Mouse (Mus musculus) stomach, postnatal 0 days (tissue): ENCODE data around the gene Dna2. TPM values are rescaled to one million over a fixed set of nuclear protein-coding genes. Genes with fewer than 3 reads are reported as not detected.

ENCODE experiments used
- ATAC-seq: fragments of 200-750 bp; cut with Nextera tagmentation; 2 replicates; pipeline ENCODE4 v1.8.0; 2017; ENCODE audit not compliant: low FRiP score, low TSS enrichment
- DNase-seq: peaks from one replicate; pipeline ENCODE4 v3.0.0-alpha.2; 2016; ENCODE audit warnings: low spot score
- H3K27ac ChIP-seq: fragments of 300-500 bp; sonication (generic); replicated peaks from 2 replicates; pipeline ENCODE4 v1.5.1; 2014; ENCODE audit warnings: mild to moderate bottlenecking, control low read depth
- H3K27me3 ChIP-seq: fragments of 300-500 bp; sonication (generic); 2 replicates; pipeline ENCODE4 v1.6.1; 2014; ENCODE audit warnings: low read length; ENCODE audit not compliant: control insufficient read depth, insufficient read depth
- H3K36me3 ChIP-seq: fragments of 300-500 bp; sonication (generic); 2 replicates; pipeline ENCODE4 v1.6.1; 2014; ENCODE audit warnings: low read length, mixed read lengths; ENCODE audit not compliant: control insufficient read depth, insufficient read depth
- H3K4me1 ChIP-seq: fragments of 300-500 bp; sonication (generic); replicated peaks from 2 replicates; pipeline ENCODE4 v1.6.1; 2014; ENCODE audit warnings: antibody characterized with exemption; ENCODE audit not compliant: control insufficient read depth, insufficient read depth
- H3K4me2 ChIP-seq: fragments of 300-500 bp; sonication (generic); replicated peaks from 2 replicates; pipeline ENCODE4 v1.6.1; 2014; ENCODE audit warnings: low read depth, mild to moderate bottlenecking, control low read depth, moderate library complexity
- H3K4me3 ChIP-seq: fragments of 300-500 bp; sonication (generic); 2 replicates; pipeline ENCODE4 v1.5.1; 2014; ENCODE audit warnings: low read depth, low read length, control low read depth
- H3K9ac ChIP-seq: fragments of 300-500 bp; sonication (generic); 2 replicates; pipeline ENCODE4 v1.6.1; 2014; ENCODE audit warnings: mild to moderate bottlenecking, low read length, control low read depth, mixed read lengths
- H3K9me3 ChIP-seq: fragments of 300-500 bp; sonication (generic); 2 replicates; pipeline ENCODE4 v1.6.1; 2016; ENCODE audit warnings: low read length; ENCODE audit not compliant: control insufficient read depth
- CTCF ChIP-seq: IDR thresholded peaks from 2 replicates; pipeline ENCODE4 v1.5.1; 2016; ENCODE audit warnings: antibody characterized with exemption, low read depth, mild to moderate bottlenecking, moderate library complexity
- EP300 ChIP-seq: optimal IDR thresholded peaks from 2 replicates; pipeline ENCODE3; 2016; ENCODE audit warnings: antibody characterized with exemption
- WGBS: fragments of 180-500 bp; shearing (Covaris S2); extraction: QIAGEN DNeasy Blood & Tissue Kit; methylation state at CpG from one replicate; pipeline ENCODE4 v1.1.7; 2014; 5-methylcytosine and 5-hydroxymethylcytosine counted together
- polyA plus RNA-seq: library from polyadenylated mRNA; unstranded; fragments of >200 nt; fragmentation: Nextera tagmentation; extraction: Ambion mirVana; gene quantifications from 2 replicates; pipeline ENCODE4 v1.2.1, GENCODE M21; 2015

Dna2 gene
- polyA plus RNA-seq, 1 experiment from 2014 or later, result 3.3 TPM

GRCm38 (mm10) chr10:62966291-62966690 lies 19.5 kb downstream of the Dna2 start:
- Histone ChIP-seq H3K36me3 (no peaks in the 10 kb centered on the region; the same call in 1 of the 2 replicates), H3K4me3 (no peak overlapping the region), H3K9me3 (no peaks in the 10 kb centered on the region), H3K9ac (no peak overlapping the region), H3K27ac (no peak overlapping the region), H3K4me1 (no peaks in the 10 kb centered on the region), H3K4me2 (no peak overlapping the region), H3K27me3 (no peaks in the 10 kb centered on the region)
- 93% methylated on average over 15 of the region's 15 CpGs for WGBS
- DNase-seq (no peak), ATAC-seq (no peak)
- no peak for TF ChIP-seq EP300
- TF ChIP-seq CTCF, result no peak

GRCm38 (mm10) chr10:62971821-62972220 lies 25.0 kb downstream of the Dna2 start:
- H3K9me3 ChIP-seq, result no peaks in the 10 kb centered on the region
- no peak overlapping the region for H3K9ac ChIP-seq
- no peaks in the 10 kb centered on the region for H3K27me3 ChIP-seq
- no peaks in the 10 kb centered on the region for H3K4me1 ChIP-seq
- WGBS, result 67% methylated on average over 16 of the region's 16 CpGs
- ATAC-seq, result peak; percentile 64; the same call in 1 of the 2 replicates
- DNase-seq, result peak; percentile 59
- H3K27ac ChIP-seq, result no peak overlapping the region
- no peak overlapping the region for H3K4me2 ChIP-seq
- no peaks in the 10 kb centered on the region; the same call in 1 of the 2 replicates for H3K36me3 ChIP-seq
- TF ChIP-seq CTCF (peak; percentile 22), EP300 (no peak)
- no peak overlapping the region for H3K4me3 ChIP-seq

GRCm38 (mm10) chr10:62979667-62980038 lies 32.8 kb downstream of the Dna2 start:
- TF ChIP-seq CTCF (no peak), EP300 (no peak)
- no peak for ATAC-seq
- peak overlapping the region; percentile 66 for H3K4me2 ChIP-seq
- peak overlapping the region; percentile 96 for H3K4me3 ChIP-seq
- H3K27ac ChIP-seq, result no peak overlapping the region
- 0 out of 2 replicates have a peak, but pooled peaks cover 2% of the 10 kb centered on the region for H3K4me1 ChIP-seq
- no peaks in the 10 kb centered on the region for H3K27me3 ChIP-seq
- WGBS, result 12% methylated on average over 10 of the region's 10 CpGs
- H3K9me3 ChIP-seq, result no peaks in the 10 kb centered on the region
- H3K9ac ChIP-seq, result peak overlapping the region; percentile 90
- H3K36me3 ChIP-seq, result peaks cover 4% of the 10 kb centered on the region; the same call in 1 of the 2 replicates
- no peak for DNase-seq

GRCm38 (mm10) chr10:62980039-62980954 lies 33.5 kb downstream of the Dna2 start, which contains the start of gene Rufy2:
TSS of gene Rufy2 (plus strand) at chr10:62980223.
- H3K4me3 ChIP-seq, result peak within 1 kb of the TSS; percentile 96
- H3K4me1 ChIP-seq, result 0 out of 2 replicates have a peak, but pooled peaks cover 2% of the 10 kb centered on the region
- H3K9me3 ChIP-seq, result no peaks in the 10 kb centered on the region
- TF ChIP-seq CTCF (peak; percentile 66), EP300 (no peak)
- peak within 1 kb of the TSS; percentile 66 for H3K4me2 ChIP-seq
- DNase-seq (peak; percentile 86), ATAC-seq (peak; percentile 92)
- peaks cover 4% of the 10 kb centered on the region; the same call in 1 of the 2 replicates for H3K36me3 ChIP-seq
- peak within 1 kb of the TSS; percentile 69 for H3K27ac ChIP-seq
- H3K27me3 ChIP-seq, result no peaks in the 10 kb centered on the region
- under 1% methylated on average over 62 of the region's 77 CpGs for WGBS
- peak within 1 kb of the TSS; percentile 90 for H3K9ac ChIP-seq

- Histone ChIP-seq H3K27ac (no peak overlapping the region), H3K9ac (no peak overlapping the region), H3K4me1 (0 out of 2 replicates have a peak, but pooled peaks cover 2% of the 10 kb centered on the region), H3K36me3 (peaks cover 4% of the 10 kb centered on the region; the same call in 1 of the 2 replicates), H3K4me2 (no peak overlapping the region), H3K27me3 (no peaks in the 10 kb centered on the region), H3K9me3 (no peaks in the 10 kb centered on the region), H3K4me3 (no peak overlapping the region)
- TF ChIP-seq EP300 (no peak), CTCF (no peak)
- 93% methylated on average over 11 of the region's 11 CpGs for WGBS
- DNase-seq (no peak), ATAC-seq (no peak)
Observed at GRCm38 (mm10) chr10:62984072-62984471, 37.2 kb downstream of the Dna2 start.
